Mouse (Mus musculus) liver, postnatal 0 days (tissue): ENCODE measurements around the gene Pank1. TPM values are rescaled to one million over a fixed set of nuclear protein-coding genes. Genes with fewer than 3 reads are reported as not detected.

Source experiments
- ATAC-seq: fragments of 200-750 bp; cut with Nextera tagmentation; 2 replicates; pipeline ENCODE4 v1.8.0; 2017; ENCODE audit warnings: mild to moderate bottlenecking, moderate library complexity
- DNase-seq: peaks from one replicate; pipeline ENCODE4 v3.0.0-alpha.2; 2016
- H3K27ac ChIP-seq: fragments of 300-500 bp; sonication (generic); 2 replicates; pipeline ENCODE4 v1.5.1; 2014; ENCODE audit warnings: antibody characterized with exemption, moderate library complexity, mild to moderate bottlenecking, low read depth
- H3K27me3 ChIP-seq: fragments of 300-500 bp; sonication (generic); 2 replicates; pipeline ENCODE4 v1.6.1; 2014; ENCODE audit warnings: low read length, control low read depth, mixed read lengths; ENCODE audit not compliant: insufficient read depth
- H3K36me3 ChIP-seq: fragments of 300-500 bp; sonication (generic); replicated peaks from 2 replicates; pipeline ENCODE4 v1.6.1; 2014; ENCODE audit warnings: mild to moderate bottlenecking, control low read depth, low read length, moderate library complexity, mixed read lengths; ENCODE audit not compliant: insufficient read depth
- H3K4me1 ChIP-seq: fragments of 300-500 bp; sonication (generic); 2 replicates; pipeline ENCODE4 v1.6.1; 2014; ENCODE audit warnings: antibody characterized with exemption, mild to moderate bottlenecking, control low read depth; ENCODE audit not compliant: insufficient read depth
- H3K4me2 ChIP-seq: fragments of 300-500 bp; sonication (generic); 2 replicates; pipeline ENCODE4 v1.6.1; 2014; ENCODE audit warnings: low read depth, mild to moderate bottlenecking, low read length, moderate library complexity, mixed read lengths
- H3K4me3 ChIP-seq: fragments of 300-500 bp; sonication (generic); 2 replicates; pipeline ENCODE4 v1.5.1; 2014; ENCODE audit warnings: low read depth, low read length
- H3K9ac ChIP-seq: fragments of 300-500 bp; sonication (generic); replicated peaks from 2 replicates; pipeline ENCODE4 v1.6.1; 2014; ENCODE audit warnings: mild to moderate bottlenecking, moderate library complexity
- H3K9me3 ChIP-seq: fragments of 300-500 bp; sonication (generic); 2 replicates; pipeline ENCODE4 v1.6.1; 2016; ENCODE audit warnings: mild to moderate bottlenecking, control low read depth, low read length, mixed read lengths
- CTCF ChIP-seq: sonication (generic); IDR thresholded peaks from 2 replicates; pipeline ENCODE4 v1.5.1; 2016; ENCODE audit warnings: antibody characterized with exemption, low read depth
- EP300 ChIP-seq: IDR thresholded peaks from 2 replicates; pipeline ENCODE4 v1.6.1; 2016; ENCODE audit warnings: antibody characterized with exemption, low read depth, mild to moderate bottlenecking
- WGBS: fragments of 180-500 bp; shearing (Covaris S2); extraction: QIAGEN DNeasy Blood & Tissue Kit; methylation state at CpG from one replicate; pipeline ENCODE4 v1.1.7; 2014; ENCODE audit not compliant: insufficient replicate concordance; 5-methylcytosine and 5-hydroxymethylcytosine counted together
- polyA plus RNA-seq: library from polyadenylated mRNA; unstranded; fragments of >200 nt; fragmentation: Nextera tagmentation; extraction: Ambion mirVana; gene quantifications from 2 replicates; pipeline ENCODE4 v1.2.1, GENCODE M21; 2015

Pank1 gene
- polyA plus RNA-seq, 1 experiment from 2014 or later, result 44.5 TPM

DNA sequence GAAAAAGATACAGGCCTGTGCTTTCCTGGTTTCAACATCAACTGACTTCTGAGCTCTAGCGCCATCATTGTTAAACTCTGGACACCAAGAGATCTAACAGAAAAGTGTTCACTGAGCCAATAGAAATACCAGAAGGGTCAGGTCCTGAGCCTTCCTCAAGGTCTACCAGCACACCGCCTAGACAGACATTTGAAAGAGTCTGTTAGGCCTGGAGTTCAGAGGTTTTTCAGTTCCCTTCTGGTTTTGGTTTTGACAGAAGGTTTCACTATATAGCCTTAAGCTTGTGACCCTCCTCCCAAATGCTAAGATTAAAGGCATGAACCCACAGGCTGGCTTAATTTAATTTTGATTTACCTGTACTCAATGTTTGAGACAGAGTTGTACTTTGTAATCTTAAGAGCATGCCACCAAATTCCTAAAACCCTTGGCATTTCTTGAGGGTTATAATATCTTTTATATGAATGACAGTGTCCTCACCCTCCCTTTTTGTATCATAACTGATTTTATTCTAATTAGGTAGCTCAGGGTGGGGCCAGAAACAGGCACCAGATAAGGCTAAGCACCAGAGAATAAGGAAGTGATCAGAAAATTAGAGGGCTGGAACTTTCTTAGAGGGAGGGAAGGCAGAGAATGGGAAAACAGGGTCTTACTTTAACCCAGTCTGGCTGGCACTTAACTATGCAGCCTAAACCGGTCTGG lies 4.4 kb upstream of the Pank1 start:
- Histone ChIP-seq H3K9ac (no peak overlapping the region), H3K4me2 (no peak overlapping the region), H3K9me3 (no peaks in the 10 kb centered on the region), H3K27ac (no peak overlapping the region), H3K27me3 (no peaks in the 10 kb centered on the region), H3K36me3 (no peaks in the 10 kb centered on the region), H3K4me1 (peaks cover 12% of the 10 kb centered on the region; the same call in 1 of the 2 replicates), H3K4me3 (no peak overlapping the region)
- ATAC-seq (no peak), DNase-seq (no peak)
- no peak for TF ChIP-seq CTCF
- TF ChIP-seq EP300, result no peak
- 70% methylated on average over 3 of the region's 3 CpGs for WGBS

DNA sequence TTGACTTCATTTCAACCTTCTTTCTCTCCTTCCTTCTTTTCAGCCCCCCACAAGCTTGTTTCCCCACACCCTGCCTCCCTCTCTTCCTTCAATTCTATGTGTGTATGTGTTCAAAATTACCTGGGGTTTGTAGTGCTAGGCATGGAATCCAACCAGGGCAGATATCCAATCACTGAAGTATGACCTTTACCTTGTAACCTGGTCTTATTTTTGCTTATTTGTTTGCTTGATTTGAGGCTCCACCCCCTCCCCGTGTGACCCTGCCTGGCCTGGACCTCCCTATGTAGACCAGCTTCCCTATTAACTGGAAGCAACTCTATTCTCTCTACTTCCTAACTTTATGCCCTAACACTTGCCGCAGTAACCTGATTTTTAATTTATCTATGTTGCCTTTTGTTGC lies 3.2 kb upstream of the Pank1 start:
- 61% methylated on average over 2 of the region's 2 CpGs for WGBS
- H3K9ac ChIP-seq, result no peak overlapping the region
- H3K27me3 ChIP-seq, result no peaks in the 10 kb centered on the region
- no peak overlapping the region for H3K27ac ChIP-seq
- no peaks in the 10 kb centered on the region for H3K36me3 ChIP-seq
- no peaks in the 10 kb centered on the region for H3K9me3 ChIP-seq
- H3K4me2 ChIP-seq, result no peak overlapping the region
- DNase-seq (no peak), ATAC-seq (no peak)
- no peak overlapping the region for H3K4me3 ChIP-seq
- H3K4me1 ChIP-seq, result peaks cover 12% of the 10 kb centered on the region; the same call in 1 of the 2 replicates
- no peak for TF ChIP-seq CTCF
- no peak for TF ChIP-seq EP300

DNA sequence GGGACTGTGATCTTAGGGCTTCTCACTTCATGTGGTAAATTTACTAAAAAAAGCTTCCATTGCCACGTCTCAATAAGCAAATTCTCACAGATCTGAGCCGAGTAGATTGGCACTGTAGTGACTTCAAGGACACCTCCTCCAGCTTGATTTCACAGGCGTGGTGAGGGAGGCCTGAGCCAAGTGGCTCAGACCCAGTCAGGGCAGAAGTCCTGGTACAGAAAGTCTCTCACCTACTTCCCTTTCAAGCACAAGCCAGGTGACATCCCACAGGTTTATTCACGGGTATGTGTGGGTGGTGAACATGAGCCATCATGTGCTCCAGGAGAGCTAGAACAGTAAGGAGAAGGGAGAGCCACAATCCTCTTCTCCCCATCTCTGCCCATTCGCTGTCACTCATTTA lies 1.9 kb upstream of the Pank1 start:
- Histone ChIP-seq H3K27ac (no peak overlapping the region), H3K9me3 (no peaks in the 10 kb centered on the region), H3K4me3 (no peak overlapping the region), H3K4me2 (no peak overlapping the region), H3K36me3 (no peaks in the 10 kb centered on the region), H3K9ac (no peak overlapping the region), H3K4me1 (peaks cover 12% of the 10 kb centered on the region; the same call in 1 of the 2 replicates), H3K27me3 (no peaks in the 10 kb centered on the region)
- ATAC-seq, result no peak
- TF ChIP-seq CTCF (no peak), EP300 (no peak)
- 62% methylated on average over 5 of the region's 5 CpGs for WGBS
- no peak for DNase-seq

DNA sequence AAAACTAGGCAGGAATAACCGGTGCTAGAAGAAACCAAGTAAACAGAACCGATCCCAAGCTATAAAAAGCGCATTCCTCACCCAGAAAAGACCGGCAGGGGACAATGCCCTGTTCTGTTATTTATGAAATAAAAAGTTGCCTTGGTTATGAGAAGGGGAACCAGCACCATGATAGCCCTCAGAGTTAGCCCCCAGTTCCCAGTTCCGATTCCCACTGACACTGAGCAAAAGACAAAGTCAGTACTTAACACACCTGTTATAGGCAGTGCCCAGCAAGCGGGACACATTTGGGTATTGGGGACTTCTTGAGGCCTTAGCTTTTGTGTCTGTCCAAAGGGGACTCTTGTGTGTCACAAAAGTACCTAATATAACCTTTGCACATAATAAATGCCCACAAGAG lies 369 bp upstream of the Pank1 start:
- Histone ChIP-seq H3K27me3 (no peaks in the 10 kb centered on the region), H3K27ac (peak overlapping the region; percentile 99), H3K4me2 (peak overlapping the region; percentile 94), H3K4me1 (peaks cover 12% of the 10 kb centered on the region; the same call in 1 of the 2 replicates), H3K4me3 (peak overlapping the region; percentile 89), H3K9ac (peak overlapping the region; percentile 90), H3K9me3 (no peaks in the 10 kb centered on the region), H3K36me3 (no peaks in the 10 kb centered on the region)
- 21% methylated on average over 6 of the region's 6 CpGs for WGBS
- DNase-seq (no peak), ATAC-seq (no peak)
- no peak for TF ChIP-seq CTCF

DNA sequence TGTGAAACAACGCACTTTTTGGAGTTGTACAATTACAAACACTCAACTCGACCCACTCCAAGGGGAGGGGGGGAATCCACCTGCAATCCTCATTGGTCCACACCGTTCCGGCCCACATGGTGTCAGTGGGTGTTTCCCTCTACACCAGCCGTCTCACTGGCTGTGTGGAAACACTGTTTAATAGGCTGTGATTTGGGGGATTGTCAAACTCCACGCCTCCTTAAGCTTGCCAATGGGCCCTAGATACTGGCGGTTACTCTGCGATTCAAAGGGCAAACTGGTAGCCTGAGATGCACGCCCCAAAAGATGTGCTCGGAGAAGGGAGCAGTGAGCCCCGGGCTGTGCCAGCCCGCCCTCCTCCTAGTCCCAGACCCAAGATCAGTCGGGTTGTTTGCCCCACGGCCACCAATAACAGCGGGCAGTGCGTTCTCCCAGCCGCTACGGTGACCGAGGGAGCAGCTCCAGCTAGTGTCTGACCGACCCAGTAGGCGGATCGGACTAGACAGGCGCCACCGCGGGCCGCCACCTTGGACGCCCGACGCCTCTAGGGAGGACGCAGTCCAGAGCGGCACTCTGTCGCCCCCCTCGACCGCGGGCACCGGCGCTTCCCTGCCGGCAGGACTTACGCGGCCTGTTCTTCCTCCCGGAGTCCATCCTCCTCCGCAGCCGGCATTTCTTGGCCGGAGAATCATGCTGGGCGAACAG lies 1.2 kb downstream of the Pank1 start:
- ATAC-seq, result peak; percentile 92
- H3K27ac ChIP-seq, result peak overlapping the region; percentile 99
- peak overlapping the region; percentile 89 for H3K4me3 ChIP-seq
- H3K9me3 ChIP-seq, result no peaks in the 10 kb centered on the region
- peak overlapping the region; percentile 94 for H3K4me2 ChIP-seq
- peak; percentile 84 for DNase-seq
- peak overlapping the region; percentile 90 for H3K9ac ChIP-seq
- peaks cover 12% of the 10 kb centered on the region; the same call in 1 of the 2 replicates for H3K4me1 ChIP-seq
- no peaks in the 10 kb centered on the region for H3K27me3 ChIP-seq
- H3K36me3 ChIP-seq, result no peaks in the 10 kb centered on the region
- peak; percentile 51 for TF ChIP-seq CTCF
- peak; percentile 62; the same call in 1 of the 2 replicates for TF ChIP-seq EP300
- under 1% methylated on average over 44 of the region's 45 CpGs for WGBS

DNA sequence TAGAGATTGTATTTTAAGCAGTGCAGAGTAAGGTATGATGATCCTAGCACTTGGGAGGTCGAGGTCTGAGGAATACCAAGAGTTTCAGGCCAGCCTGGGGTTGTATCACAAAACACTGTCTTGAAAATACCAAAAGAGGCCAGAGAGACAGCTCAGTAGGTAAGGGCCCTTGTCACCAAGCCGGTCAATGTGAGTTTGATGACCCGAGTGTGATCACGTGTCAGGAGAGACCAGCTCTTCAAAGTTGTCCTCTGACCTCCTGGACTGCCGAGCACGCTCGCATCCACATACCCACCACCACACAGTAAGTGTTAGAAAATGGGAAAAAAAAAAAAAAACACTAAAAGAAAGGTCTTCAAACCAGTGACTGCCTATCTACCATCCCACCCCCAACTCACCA lies 2.6 kb downstream of the Pank1 start:
- Histone ChIP-seq H3K27ac (peak overlapping the region; percentile 89), H3K4me2 (peak overlapping the region; percentile 94), H3K4me3 (peak overlapping the region; percentile 89), H3K27me3 (no peaks in the 10 kb centered on the region), H3K9me3 (no peaks in the 10 kb centered on the region), H3K36me3 (no peaks in the 10 kb centered on the region), H3K9ac (0 out of 2 replicates have a peak overlapping the region, but pooled peaks have one; percentile 42), H3K4me1 (peaks cover 7% of the 10 kb centered on the region; the same call in 1 of the 2 replicates)
- ATAC-seq (no peak), DNase-seq (peak; percentile 56)
- 73% methylated on average over 7 of the region's 7 CpGs for WGBS
- TF ChIP-seq CTCF (no peak), EP300 (peak; percentile 28; the same call in 1 of the 2 replicates)
